Comparison of ENCODE assay signal across 8 mouse cellular contexts in the genomic region with DNA sequence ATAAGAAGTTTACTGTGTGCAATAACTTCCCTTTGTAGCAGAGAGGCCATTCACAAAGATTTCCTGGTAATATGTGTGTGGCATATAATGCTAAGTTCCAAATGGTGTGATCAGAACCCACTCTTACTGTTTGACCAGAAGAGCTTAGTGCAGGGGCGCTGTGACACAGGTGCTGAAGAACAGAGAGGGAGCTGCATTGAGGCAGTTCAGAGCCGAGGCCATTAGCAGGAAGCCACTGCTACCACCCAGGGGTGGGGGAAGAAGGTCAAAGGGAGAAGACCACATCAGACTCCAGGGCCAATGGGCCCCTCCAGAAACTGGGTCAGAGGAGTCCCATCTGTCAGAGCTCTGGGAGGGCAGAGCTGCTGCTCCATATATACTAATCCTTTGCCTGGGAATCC. TPM values are rescaled to one million over a fixed set of nuclear protein-coding genes. Genes with fewer than 3 reads are reported as not detected.
DNase-seq lines count a peak whose midpoint lies in the region; ATAC-seq and TF ChIP-seq lines count a peak whose summit lies in the region.

No protein-coding gene starts in this region.

- peak overlapping the region; percentile 96 for H3K4me2 ChIP-seq in heart, embryonic 16.5 days (ENCODE audit: low read depth, low read length)
- H3K4me2 ChIP-seq in liver, postnatal 0 days (ENCODE audit: low read depth, low read length): peak overlapping the region; percentile 99

- no peak for TF ChIP-seq EP300 in heart, adult 2 months (IDR thresholded peaks at IDR 0.05; ENCODE audit: insufficient read depth, low read depth, low read length)
- TF ChIP-seq EP300 in liver, postnatal 0 days (IDR thresholded peaks at IDR 0.05; ENCODE audit: low read depth): no peak

- peaks cover 12% of the 10 kb centered on the region for H3K36me3 ChIP-seq in heart, adult 2 months (ENCODE audit: control insufficient read depth, insufficient read depth, low read length)
- no peaks in the 10 kb centered on the region for H3K36me3 ChIP-seq in heart, embryonic 16.5 days (ENCODE audit: control insufficient read depth, insufficient read depth)
- no peaks in the 10 kb centered on the region for H3K36me3 ChIP-seq in liver, postnatal 0 days (replicated peaks; ENCODE audit: insufficient read depth, low read length)
- H3K36me3 ChIP-seq in thymus, adult 2 months (ENCODE audit: control insufficient read depth, insufficient read depth, low read length): no peaks in the 10 kb centered on the region

- TF ChIP-seq POLR2A in heart, adult 2 months (IDR thresholded peaks at IDR 0.05; ENCODE audit: insufficient read depth, low read depth, low read length): no peak
- TF ChIP-seq POLR2A in cerebellum, adult 2 months (IDR thresholded peaks at IDR 0.05; ENCODE audit: borderline replicate concordance, insufficient read depth, low read length): no peak
- TF ChIP-seq POLR2A in thymus, adult 2 months (IDR thresholded peaks at IDR 0.05; ENCODE audit: control insufficient read depth, extremely low read depth, insufficient read depth, low read length, poor library complexity): no peak

- intact Hi-C loops in heart, adult 2 months (cut with DNase I): loop anchor here (5.0 kb wide), 3 partner anchors 37 to 68 kb away; no protein-coding TSS in a partner anchor
- intact Hi-C loops in heart, postnatal 25 days (cut with DNase I): loop anchor here (2.0 to 5.0 kb wide), 2 partner anchors 24 to 57 kb away; no protein-coding TSS in a partner anchor

- H3K79me2 ChIP-seq in heart, adult 2 months (replicated peaks; ENCODE audit: control insufficient read depth, insufficient read depth, low read length): peaks cover 5% of the 10 kb centered on the region

- TF ChIP-seq CTCF in heart, adult 2 months (IDR thresholded peaks at IDR 0.05): no peak
- no peak for TF ChIP-seq CTCF in cerebellum, adult 2 months (IDR thresholded peaks at IDR 0.05; ENCODE audit: borderline replicate concordance, insufficient read depth, low read depth, low read length)
- TF ChIP-seq CTCF in liver, postnatal 0 days (IDR thresholded peaks at IDR 0.05; ENCODE audit: low read depth): peak; percentile 32; the same call in 1 of the 2 replicates
- no peak for TF ChIP-seq CTCF in thymus, adult 2 months (IDR thresholded peaks at IDR 0.05; ENCODE audit: borderline replicate concordance, control insufficient read depth, extremely low read depth, insufficient read depth, low read length, poor library complexity)

- H3K9me3 ChIP-seq in heart, embryonic 16.5 days (replicated peaks; ENCODE audit: control insufficient read depth, low read length): no peaks in the 10 kb centered on the region
- H3K9me3 ChIP-seq in liver, postnatal 0 days (ENCODE audit: low read length): no peaks in the 10 kb centered on the region

- H3K4me3 ChIP-seq in heart, adult 2 months: peak overlapping the region; percentile 77
- peak overlapping the region; percentile 97 for H3K4me3 ChIP-seq in cerebellum, adult 2 months (replicated peaks; ENCODE audit: insufficient read depth, low read depth, low read length)
- H3K4me3 ChIP-seq in heart, embryonic 16.5 days (ENCODE audit: low read length): peak overlapping the region; percentile 88
- H3K4me3 ChIP-seq in liver, postnatal 0 days (ENCODE audit: low read depth, low read length): peak overlapping the region; percentile 93
- peak overlapping the region; percentile 43 for H3K4me3 ChIP-seq in thymus, adult 2 months (ENCODE audit: control insufficient read depth, insufficient read depth, low read length)

- 47% methylated on average over 2 of the region's 2 CpGs for WGBS in heart, adult 2 months
- WGBS in cerebellum, adult 2 months: 9% methylated on average over 2 of the region's 2 CpGs
- 22% methylated on average over 2 of the region's 2 CpGs for WGBS in heart, embryonic 16.5 days
- 10% methylated on average over 2 of the region's 2 CpGs for WGBS in liver, postnatal 0 days (ENCODE audit: insufficient replicate concordance)
- WGBS in thymus, adult 2 months: 0% methylated on average over 2 of the region's 2 CpGs

- peaks cover 14% of the 10 kb centered on the region for H3K4me1 ChIP-seq in heart, adult 2 months (ENCODE audit: control insufficient read depth, insufficient read depth, low read length)
- H3K4me1 ChIP-seq in cerebellum, adult 2 months (ENCODE audit: control insufficient read depth, insufficient read depth, low read length): peaks cover 13% of the 10 kb centered on the region
- H3K4me1 ChIP-seq in heart, embryonic 16.5 days (ENCODE audit: control insufficient read depth, insufficient read depth, low read length): peaks cover 46% of the 10 kb centered on the region
- peaks cover 48% of the 10 kb centered on the region for H3K4me1 ChIP-seq in liver, postnatal 0 days (ENCODE audit: insufficient read depth)
- peaks cover 40% of the 10 kb centered on the region for H3K4me1 ChIP-seq in thymus, adult 2 months (replicated peaks; ENCODE audit: control insufficient read depth, insufficient read depth, low read length)

- no peaks in the 10 kb centered on the region for H3K27me3 ChIP-seq in heart, adult 2 months (ENCODE audit: control insufficient read depth, insufficient read depth, low read length)
- H3K27me3 ChIP-seq in cerebellum, adult 2 months (ENCODE audit: control insufficient read depth, insufficient read depth, low read length): no peaks in the 10 kb centered on the region
- no peaks in the 10 kb centered on the region for H3K27me3 ChIP-seq in heart, embryonic 16.5 days (ENCODE audit: control insufficient read depth, insufficient read depth, low read length)
- no peaks in the 10 kb centered on the region for H3K27me3 ChIP-seq in liver, postnatal 0 days (ENCODE audit: insufficient read depth, low read length)
- H3K27me3 ChIP-seq in thymus, adult 2 months (ENCODE audit: control insufficient read depth, insufficient read depth, low read length): no peaks in the 10 kb centered on the region

- peak in 1 of 2 experiments; percentile 39 for DNase-seq in heart, adult 2 months
- DNase-seq in heart, postnatal 25 days (ENCODE audit: low spot score): no peak
- DNase-seq in cerebellum, adult 2 months: peak; percentile 60 to 67
- DNase-seq in liver, postnatal 0 days: peak; percentile 22
- peak; percentile 67 for DNase-seq in thymus, adult 2 months
- DNase-seq in frontal cortex, adult 2 months (ENCODE audit: extremely low spot score in 1 of 2, low spot score in 1 of 2): no peak

- no peak for ATAC-seq in heart, embryonic 16.5 days (replicated peaks; ENCODE audit: extremely low read depth, insufficient read depth, low FRiP score)
- no peak for ATAC-seq in liver, postnatal 0 days
- ATAC-seq in erythroid progenitor cell, adult 5-6 weeks (replicated peaks; ENCODE audit: low FRiP score, poor library complexity, severe bottlenecking): no peak

- no peak overlapping the region for H3K9ac ChIP-seq in heart, adult 2 months (ENCODE audit: low read depth, low read length)
- H3K9ac ChIP-seq in heart, embryonic 16.5 days (ENCODE audit: low read length): peak overlapping the region; percentile 93
- H3K9ac ChIP-seq in liver, postnatal 0 days (replicated peaks): peak overlapping the region; percentile 92

- peak overlapping the region; percentile 88 for H3K27ac ChIP-seq in heart, adult 2 months
- H3K27ac ChIP-seq in cerebellum, adult 2 months (ENCODE audit: insufficient read depth, low read length): peak overlapping the region; percentile 99
- peak overlapping the region; percentile 40; the same call in 1 of the 2 replicates for H3K27ac ChIP-seq in heart, embryonic 16.5 days (ENCODE audit: low read length)
- peak overlapping the region; percentile 76 for H3K27ac ChIP-seq in liver, postnatal 0 days (ENCODE audit: low read depth)
- H3K27ac ChIP-seq in thymus, adult 2 months (ENCODE audit: control insufficient read depth, insufficient read depth, low read length): peak overlapping the region; percentile 70

RNA-seq across cellular contexts. Expression of gene Dgkd, which starts 1.8 kb away (rescaled TPM):
- total RNA-seq in heart, adult 2 months (2021): 10 to 100 TPM; 40.8 to 47.3 TPM
- 23.5 and 34.7 TPM in 2 replicates for polyA plus RNA-seq in heart, adult 2 months (2012; rRNA removed)
- total RNA-seq in heart, postnatal 25 days (2021): 10 to 100 TPM; 56.5 to 56.7 TPM
- polyA plus RNA-seq in cerebellum, adult 2 months (2012; rRNA removed): 109 and 126 TPM in 2 replicates
- 22.6 and 25.0 TPM in 2 replicates for polyA plus RNA-seq in heart, embryonic 16.5 days (2015; fragmentation: Nextera tagmentation; extraction: Ambion mirVana)
- 8.3 and 9.1 TPM in 2 replicates for polyA plus RNA-seq in liver, postnatal 0 days (2015; fragmentation: Nextera tagmentation; extraction: Ambion mirVana)
- 182 and 189 TPM in 2 replicates for polyA plus RNA-seq in thymus, adult 2 months (2012; rRNA removed)
- 57.6 and 73.7 TPM in 2 replicates for polyA plus RNA-seq in frontal cortex, adult 2 months (2012; rRNA removed)
- 23.1 and 29.3 TPM in 2 replicates for total RNA-seq in erythroid progenitor cell, adult 5-6 weeks (2015; ENCODE audit: low replicate concordance)
- total RNA-seq in erythroid progenitor cell, adult 5-6 weeks (2017; ENCODE audit: low replicate concordance): 19.3 and 24.0 TPM in 2 replicates

RNA-seq across cellular contexts. Expression of gene Sag, which starts 51.4 kb away (rescaled TPM):
- under 1 TPM; 0.16 to 0.43 TPM for total RNA-seq in heart, adult 2 months (2021)
- polyA plus RNA-seq in heart, adult 2 months (2012; rRNA removed): 0.47 and 0.57 TPM in 2 replicates
- under 1 TPM; 0.20 to 0.39 TPM for total RNA-seq in heart, postnatal 25 days (2021)
- 0.78 and 0.80 TPM in 2 replicates for polyA plus RNA-seq in cerebellum, adult 2 months (2012; rRNA removed)
- 0.75 and 1.0 TPM in 2 replicates for polyA plus RNA-seq in heart, embryonic 16.5 days (2015; fragmentation: Nextera tagmentation; extraction: Ambion mirVana)
- polyA plus RNA-seq in liver, postnatal 0 days (2015; fragmentation: Nextera tagmentation; extraction: Ambion mirVana): 0.17 and 0.42 TPM in 2 replicates
- polyA plus RNA-seq in thymus, adult 2 months (2012; rRNA removed): 1.9 and 2.0 TPM in 2 replicates
- polyA plus RNA-seq in frontal cortex, adult 2 months (2012; rRNA removed): 3.6 and 4.5 TPM in 2 replicates
- 0.36 and 1.7 TPM in 2 replicates for total RNA-seq in erythroid progenitor cell, adult 5-6 weeks (2015; ENCODE audit: low replicate concordance)
- not detected in 2 replicates for total RNA-seq in erythroid progenitor cell, adult 5-6 weeks (2017; ENCODE audit: low replicate concordance)

Comparison
In these comparisons a context has a peak if more than half of its experiments do, and no peak if none do; other contexts are left out.
1. DNase-seq: peak in cerebellum, adult 2 months (2 of 2), liver, postnatal 0 days (single experiment) and thymus, adult 2 months (single experiment); none in heart, postnatal 25 days (single experiment) and frontal cortex, adult 2 months (0 of 2).
2. H3K27ac ChIP-seq: peak in every context shown above with its lines; median percentile 99 in cerebellum, adult 2 months; 88 in heart, adult 2 months; 76 in liver, postnatal 0 days; 70 in thymus, adult 2 months; 40 in heart, embryonic 16.5 days.
3. H3K4me3 ChIP-seq: peak in every context shown above with its lines; median percentile 97 in cerebellum, adult 2 months; 93 in liver, postnatal 0 days; 88 in heart, embryonic 16.5 days; 77 in heart, adult 2 months; 43 in thymus, adult 2 months.